Mouse (Mus musculus) embryo, embryonic 11.5 days (tissue): ENCODE results near the gene Rfx6.

Experiments used
- DNase-seq: peaks from one replicate; pipeline ENCODE4 v3.0.0-alpha.2; 2012; ENCODE audit warnings: low read depth, low spot score

The Rfx6 gene

GRCm38 (mm10) chr10:51677548-51678250 is at the start of gene Rfx6:
Gene Rfx6 (plus strand): TSS chr10:51677756.
- no peak for DNase-seq

DNA sequence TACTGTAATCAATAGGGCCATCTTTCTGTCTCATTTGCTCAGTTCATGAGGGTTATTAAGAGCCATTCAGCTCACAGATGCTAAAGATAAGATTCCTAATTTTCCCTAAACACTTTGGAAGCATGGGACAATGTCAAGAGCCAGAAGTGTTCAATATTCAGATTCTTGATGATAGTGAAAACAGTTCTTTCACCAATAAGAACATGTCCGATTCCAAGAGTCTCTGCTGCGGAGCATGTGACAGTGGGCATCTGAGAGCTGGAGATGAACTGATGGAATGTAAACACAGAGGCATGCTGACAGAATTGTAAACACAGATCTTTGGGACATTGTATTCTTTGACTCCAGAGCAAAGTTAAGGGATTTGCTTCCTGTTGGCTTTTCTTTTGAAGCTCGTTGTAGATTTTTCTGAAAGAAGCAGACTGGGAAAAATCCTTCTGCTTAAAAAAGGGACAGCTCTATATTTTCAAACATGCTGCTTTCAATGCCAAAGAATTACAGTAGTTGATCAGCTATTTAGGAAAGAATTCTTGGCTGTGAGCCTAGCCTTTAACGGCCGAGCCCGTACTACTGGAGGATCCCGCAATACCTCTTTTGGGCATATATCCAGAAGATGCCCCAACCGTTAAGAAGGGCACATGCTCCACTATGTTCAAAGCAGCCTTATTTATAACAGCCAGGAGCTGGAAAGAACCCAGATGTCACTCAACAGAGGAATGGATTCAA is 46.0 kb upstream of the Rfx6 start, which contains the start of gene Gprc6a:
Gene Gprc6a, minus strand, starts transcription at position 51 of the 726 bp plus-strand sequence.
- no peak for DNase-seq

DNA sequence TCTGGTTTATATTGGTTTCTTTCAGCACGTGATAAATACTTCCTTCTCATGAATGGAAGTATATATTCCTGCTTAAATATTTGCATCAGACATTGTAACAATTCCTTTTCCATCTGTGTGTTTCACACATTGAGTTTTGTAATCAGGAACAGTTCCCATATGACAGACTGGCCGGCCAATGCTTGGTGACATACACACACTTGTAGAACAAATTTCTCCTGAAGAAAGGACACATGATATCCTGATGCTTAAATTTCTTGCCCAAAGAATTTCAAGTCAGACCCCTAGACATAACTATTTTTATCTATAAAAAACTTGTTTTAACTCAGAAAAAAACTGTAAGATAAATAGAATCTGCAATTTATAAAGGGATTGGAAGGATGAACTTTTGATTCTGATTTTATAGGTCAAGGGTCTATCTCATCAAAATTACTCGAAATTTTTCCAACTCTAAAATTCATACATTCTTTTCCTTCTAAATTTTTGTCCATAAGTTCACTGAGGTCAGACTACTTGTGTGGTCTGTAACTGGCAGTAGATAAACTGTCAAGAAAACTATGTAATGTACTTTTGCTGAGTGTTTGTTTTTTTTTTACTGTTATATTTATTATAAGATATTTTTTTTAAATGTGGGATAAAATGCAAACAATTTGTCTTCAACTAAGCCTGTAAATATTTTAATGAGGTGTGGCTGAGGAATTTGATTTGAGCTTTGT is 27.9 kb upstream of the Rfx6 start:
- no peak for DNase-seq

- DNase-seq, result no peak
These were observed 20.2 kb upstream of the Rfx6 start for GRCm38 (mm10) chr10:51657324-51657723.

GRCm38 (mm10) chr10:51669334-51669733 is 8.2 kb upstream of the Rfx6 start:
- DNase-seq, result no peak

DNA sequence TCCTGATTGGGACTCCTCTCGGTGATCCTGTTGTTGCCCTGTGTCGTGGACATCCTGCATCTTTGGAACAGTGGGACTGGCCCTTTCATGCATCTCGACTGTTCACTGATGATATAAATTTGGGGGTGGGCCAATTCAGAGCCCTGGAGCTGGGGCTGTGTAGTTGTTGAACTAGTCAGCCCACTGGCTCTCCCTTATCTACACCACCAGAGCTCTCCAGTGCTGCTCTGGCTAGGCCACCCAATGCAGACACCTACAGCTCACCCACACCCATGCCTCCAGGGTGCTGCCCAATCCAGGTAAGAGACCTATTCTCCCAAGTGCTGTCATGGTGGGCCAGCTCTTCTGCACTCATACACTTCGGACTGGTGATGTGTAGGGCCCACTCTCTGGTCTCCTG is 6.0 kb upstream of the Rfx6 start:
- no peak for DNase-seq

DNA sequence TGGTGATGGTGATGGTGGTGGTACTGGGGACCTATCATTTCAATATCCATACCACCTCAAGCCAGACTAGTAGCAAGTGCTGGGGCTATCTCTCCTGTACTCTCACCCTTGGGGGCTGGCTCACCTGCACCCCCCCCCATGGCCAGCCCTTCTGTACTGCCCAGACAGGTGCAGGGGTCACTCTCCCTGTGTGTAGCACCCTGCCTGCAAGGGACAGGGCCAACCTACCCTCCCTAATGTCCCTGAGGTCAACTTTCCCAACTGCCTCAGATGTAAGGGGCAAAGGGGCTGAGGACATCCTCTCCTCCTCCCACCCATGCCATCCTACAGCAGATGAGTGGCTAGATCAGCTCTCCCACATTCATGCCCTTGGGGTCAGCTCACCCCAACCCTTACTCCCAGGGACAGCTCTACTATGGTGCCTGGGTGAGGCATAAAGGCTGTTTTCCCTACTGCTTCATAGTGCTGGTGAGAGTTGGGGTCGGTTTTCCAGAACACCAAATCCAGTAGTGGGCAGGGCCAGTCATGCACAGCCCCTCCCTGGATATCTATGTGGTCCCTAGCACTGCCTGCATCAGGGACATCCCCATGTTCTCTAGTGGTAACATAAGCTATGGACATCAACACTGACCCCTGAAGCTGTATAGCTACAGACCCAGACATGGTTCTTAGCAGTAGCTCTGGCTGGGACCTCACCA is 5.3 kb upstream of the Rfx6 start:
- DNase-seq, result no peak

DNA sequence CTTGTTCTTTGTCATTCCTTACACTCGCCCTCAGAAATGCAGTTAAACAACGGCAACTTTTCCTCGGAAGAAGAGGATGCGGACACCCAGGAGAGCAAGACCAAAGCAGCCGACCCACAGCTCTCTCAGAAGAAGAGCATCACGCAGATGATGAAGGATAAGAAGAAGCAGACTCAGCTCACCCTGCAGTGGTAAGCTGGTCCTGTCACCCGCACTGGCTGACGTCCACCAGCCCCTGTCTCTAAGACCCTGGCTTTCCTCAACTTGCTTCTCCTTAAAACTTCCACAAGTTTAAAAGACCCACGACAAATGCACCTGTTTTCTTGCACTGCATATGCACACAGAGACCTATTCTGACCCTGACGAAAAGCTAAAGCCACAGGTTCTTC is 689 bp downstream of the Rfx6 start:
- no peak for DNase-seq

DNA sequence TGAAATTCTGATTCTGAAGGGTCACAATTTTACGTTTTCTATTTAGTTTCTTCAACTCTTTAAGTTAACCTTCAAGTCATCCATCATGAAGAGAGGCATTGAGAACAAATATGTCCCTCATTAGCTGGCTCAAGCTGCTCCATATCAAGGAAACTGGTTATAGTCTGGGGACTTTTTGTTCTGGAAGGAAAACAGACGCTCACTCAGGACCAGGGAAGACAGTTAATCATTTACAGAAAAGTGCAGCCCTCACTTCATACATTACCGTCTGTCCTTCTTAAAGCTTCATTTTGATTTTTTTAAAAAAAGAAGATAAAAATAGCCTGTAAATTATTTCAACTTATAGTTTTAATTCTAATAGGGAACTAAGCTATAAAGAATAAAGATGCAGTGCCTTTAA is 43.3 kb downstream of the Rfx6 start:
- no peak for DNase-seq

DNA sequence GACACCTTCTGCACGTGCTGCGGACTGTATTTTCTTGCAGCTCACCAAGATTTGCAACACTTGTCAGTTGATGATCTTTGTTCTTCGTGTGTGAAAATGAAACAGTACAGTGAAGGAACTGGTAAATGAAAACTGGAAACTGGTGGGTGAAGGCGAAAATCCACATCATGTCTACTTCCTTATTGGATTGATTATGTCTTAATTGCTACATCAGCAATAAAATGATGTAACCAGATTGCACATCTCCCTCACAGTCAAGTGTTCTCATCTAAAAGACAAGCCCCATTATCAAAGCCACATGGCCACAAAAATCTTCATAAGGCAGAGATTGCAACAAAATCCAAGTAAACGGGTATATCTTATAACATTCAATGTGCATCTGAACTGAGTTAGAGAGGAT is 83.9 kb downstream of the Rfx6 start:
- DNase-seq, result no peak

DNA sequence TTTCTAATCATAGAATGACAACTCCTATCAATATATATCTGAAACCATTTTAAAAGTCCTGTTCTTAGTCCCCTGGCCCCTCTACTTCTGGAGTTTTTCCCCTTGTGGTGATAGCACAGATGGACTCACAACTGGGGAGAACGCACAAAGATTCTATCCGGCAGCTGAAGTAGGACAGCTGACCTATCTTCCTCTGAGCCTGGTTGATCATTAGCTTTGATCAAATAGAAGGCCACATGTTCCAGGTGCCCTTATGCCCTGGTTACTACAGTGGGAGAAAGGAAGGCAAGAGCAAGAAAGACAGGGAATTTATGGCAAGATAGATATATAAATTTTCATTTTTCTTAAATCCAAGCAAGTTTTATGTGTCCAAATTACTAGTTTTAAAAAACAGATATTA is 85.7 kb downstream of the Rfx6 start:
- DNase-seq, result no peak

GRCm38 (mm10) chr10:51768445-51768844 is 90.9 kb downstream of the Rfx6 start:
- no peak for DNase-seq

DNA sequence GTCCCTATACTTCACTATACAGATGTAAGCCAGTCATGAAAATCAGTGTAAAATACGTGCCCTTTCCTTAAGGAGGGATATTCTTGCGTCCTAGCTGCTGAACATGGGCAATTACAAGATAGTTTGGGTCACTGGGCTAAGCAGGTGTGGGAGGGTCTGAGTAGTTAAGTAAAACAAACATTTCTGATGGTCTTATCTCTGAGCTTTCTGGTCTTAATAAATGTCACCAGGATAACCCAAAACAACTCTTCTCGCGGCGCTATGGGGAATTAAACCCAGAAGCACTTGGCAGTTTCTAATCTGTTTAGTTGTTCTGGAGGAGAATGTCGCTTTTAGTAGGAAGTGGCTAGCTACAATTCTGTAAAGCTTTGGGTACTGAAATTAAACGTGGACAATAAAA is 91.7 kb downstream of the Rfx6 start:
- no peak for DNase-seq

GRCm38 (mm10) chr10:51779648-51780047 is 102.1 kb downstream of the Rfx6 start:
- no peak for DNase-seq
